Mouse (Mus musculus) midbrain, embryonic 16.5 days (tissue): Measurements from ENCODE around the gene Tie1. TPM values are rescaled to one million over a fixed set of nuclear protein-coding genes. Genes with fewer than 3 reads are reported as not detected.
"Not testable (repeated sequence)": the region's sequence is repeated elsewhere in the genome, so short reads cannot be mapped to it uniquely, and the experiment has no call there.

ENCODE experiments used
- ATAC-seq: fragments of 200-750 bp; cut with Nextera tagmentation; 2 replicates; pipeline ENCODE4 v1.8.0; 2017; ENCODE audit warnings: moderate TSS enrichment
- H3K27ac ChIP-seq: fragments of 300-500 bp; sonication (generic); 2 replicates; pipeline ENCODE4 v1.5.1; 2014; ENCODE audit warnings: mild to moderate bottlenecking, low read length, mixed read lengths
- H3K27me3 ChIP-seq: fragments of 300-500 bp; sonication (generic); 2 replicates; pipeline ENCODE4 v1.6.1; 2014; ENCODE audit warnings: low read depth, low read length, mixed read lengths; ENCODE audit not compliant: control insufficient read depth, insufficient read depth
- H3K36me3 ChIP-seq: fragments of 300-500 bp; sonication (generic); 2 replicates; pipeline ENCODE4 v1.6.1; 2014; ENCODE audit warnings: mild to moderate bottlenecking, low read length, moderate library complexity, mixed read lengths; ENCODE audit not compliant: control insufficient read depth, insufficient read depth
- H3K4me1 ChIP-seq: fragments of 300-500 bp; sonication (generic); 2 replicates; pipeline ENCODE4 v1.6.1; 2014; ENCODE audit warnings: mild to moderate bottlenecking, low read length, mixed read lengths; ENCODE audit not compliant: control insufficient read depth, insufficient read depth
- H3K4me2 ChIP-seq: fragments of 300-500 bp; sonication (generic); 2 replicates; pipeline ENCODE4 v1.6.1; 2014; ENCODE audit warnings: mild to moderate bottlenecking, low read length, mixed read lengths
- H3K4me3 ChIP-seq: fragments of 300-500 bp; sonication (generic); 2 replicates; pipeline ENCODE4 v1.5.1; 2014; ENCODE audit warnings: low read depth, mild to moderate bottlenecking, low read length, moderate library complexity, mixed read lengths
- H3K9ac ChIP-seq: fragments of 300-500 bp; sonication (generic); 2 replicates; pipeline ENCODE4 v1.6.1; 2014; ENCODE audit warnings: low read depth, low read length, mixed read lengths
- H3K9me3 ChIP-seq: fragments of 300-500 bp; sonication (generic); replicated peaks from 2 replicates; pipeline ENCODE4 v1.6.1; 2014; ENCODE audit warnings: mild to moderate bottlenecking, low read length, mixed read lengths; ENCODE audit not compliant: control insufficient read depth, poor library complexity, severe bottlenecking
- WGBS: fragments of 180-500 bp; shearing (Covaris S2); extraction: QIAGEN DNeasy Blood & Tissue Kit; methylation state at CpG from one replicate; pipeline ENCODE4 v1.1.7; 2014; 5-methylcytosine and 5-hydroxymethylcytosine counted together
- polyA plus RNA-seq: library from polyadenylated mRNA; unstranded; fragments of >200 nt; fragmentation: Nextera tagmentation; extraction: Ambion mirVana; gene quantifications from 2 replicates; pipeline ENCODE4 v1.2.1, GENCODE M21; 2015

Gene Tie1
- polyA plus RNA-seq, 1 experiment from 2014 or later, result 13.1 TPM

DNA sequence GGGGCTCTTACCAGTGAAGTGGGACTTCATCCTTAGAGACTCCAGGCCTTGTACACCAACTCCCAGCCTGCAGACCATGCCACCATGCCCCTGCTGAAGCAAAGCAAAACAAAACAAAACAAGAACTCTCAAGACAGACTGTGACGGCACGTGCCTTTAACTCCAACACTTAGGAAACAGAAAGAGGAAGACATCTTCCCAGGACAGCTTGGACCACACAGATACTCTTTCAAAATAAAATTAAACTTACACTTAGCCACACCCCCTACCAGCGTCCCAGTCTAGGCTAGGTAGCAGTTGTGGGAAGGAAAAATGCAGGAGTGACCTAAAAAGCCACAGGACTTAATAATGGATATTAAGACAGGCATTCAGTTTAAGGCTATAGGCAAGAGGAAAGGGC, 35.9 kb upstream of the Tie1 start:
- Histone ChIP-seq H3K4me3 (no peak overlapping the region), H3K4me1 (no peaks in the 10 kb centered on the region), H3K27me3 (no peaks in the 10 kb centered on the region), H3K36me3 (no peaks in the 10 kb centered on the region), H3K4me2 (no peak overlapping the region), H3K9ac (no peak overlapping the region), H3K27ac (no peak overlapping the region), H3K9me3 (no peaks in the 10 kb centered on the region)
- 84% methylated on average over 3 of the region's 3 CpGs for WGBS
- ATAC-seq, result no peak

DNA sequence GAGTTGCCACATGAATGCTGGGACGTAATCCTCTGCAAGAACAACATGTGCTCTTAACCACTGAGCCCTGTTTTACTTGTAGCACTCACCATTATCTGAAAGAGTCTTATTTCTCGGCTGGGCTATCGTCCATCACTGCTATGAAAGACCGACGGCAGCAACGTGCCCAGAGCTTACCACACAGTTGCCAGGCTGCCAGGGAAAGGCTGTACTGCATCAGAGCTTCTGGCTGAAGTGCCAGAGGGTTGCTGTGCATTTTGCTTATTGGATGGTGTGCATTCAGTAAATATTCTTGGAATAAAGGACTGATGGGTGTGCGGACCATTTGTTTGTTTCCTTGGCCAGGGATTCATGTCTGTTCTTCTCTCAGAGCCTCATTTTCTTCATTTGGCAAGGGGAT, 34.1 kb upstream of the Tie1 start:
- Histone ChIP-seq H3K9ac (no peak overlapping the region), H3K9me3 (no peaks in the 10 kb centered on the region), H3K36me3 (no peaks in the 10 kb centered on the region), H3K4me2 (no peak overlapping the region), H3K27ac (no peak overlapping the region), H3K27me3 (no peaks in the 10 kb centered on the region), H3K4me1 (no peaks in the 10 kb centered on the region), H3K4me3 (no peak overlapping the region)
- WGBS, result 78% methylated on average over 7 of the region's 7 CpGs
- no peak for ATAC-seq

DNA sequence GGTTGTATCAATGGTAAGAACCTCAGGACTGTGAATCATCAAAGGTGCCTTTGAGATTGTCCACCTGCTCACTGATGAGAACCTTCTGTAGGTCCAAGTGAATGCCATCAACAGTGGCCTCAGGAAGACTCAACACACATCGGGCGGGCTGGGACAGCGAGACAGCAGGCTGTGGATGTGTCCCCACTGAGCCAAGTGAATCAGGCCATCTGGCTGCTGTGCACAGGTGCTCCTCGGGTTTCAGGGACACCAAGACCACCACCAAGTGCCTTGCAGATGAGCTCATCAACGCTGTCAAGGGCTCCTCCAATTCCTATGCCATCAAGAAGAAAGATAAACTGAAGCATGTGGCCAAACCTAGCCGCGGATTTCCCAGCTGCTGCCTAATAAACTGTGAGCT, 32.4 kb upstream of the Tie1 start:
- Histone ChIP-seq H3K4me1 (peaks cover 1% of the 10 kb centered on the region; the same call in 1 of the 2 replicates), H3K36me3 (no peaks in the 10 kb centered on the region), H3K4me2 (no peak overlapping the region), H3K4me3 (no peak overlapping the region), H3K9ac (no peak overlapping the region), H3K27me3 (no peaks in the 10 kb centered on the region), H3K9me3 (no peaks in the 10 kb centered on the region), H3K27ac (no peak overlapping the region)
- no peak for ATAC-seq
- 86% methylated on average over 7 of the region's 7 CpGs for WGBS

DNA sequence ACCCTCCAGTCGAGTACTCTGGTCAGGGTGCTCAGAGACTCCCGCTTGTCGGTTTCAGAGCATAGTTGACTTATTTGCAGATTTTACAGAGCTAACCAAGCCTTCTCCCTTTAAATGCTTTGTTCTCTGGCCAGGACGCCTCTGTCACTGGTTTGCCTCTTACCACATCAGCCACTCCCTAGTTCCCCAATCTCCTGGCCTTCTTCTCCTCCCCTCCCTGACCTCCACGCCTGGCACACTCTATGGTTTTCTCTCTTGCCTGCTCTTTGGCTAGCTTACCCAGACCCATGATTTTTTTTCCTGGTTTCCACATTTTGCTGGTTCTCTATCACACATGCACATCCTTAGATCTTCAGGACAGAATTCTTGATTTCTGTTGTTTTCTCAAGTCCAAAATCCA, 28.3 kb upstream of the Tie1 start:
- no peak overlapping the region for H3K4me2 ChIP-seq
- H3K4me3 ChIP-seq, result no peak overlapping the region
- no peaks in the 10 kb centered on the region for H3K27me3 ChIP-seq
- H3K36me3 ChIP-seq, result no peaks in the 10 kb centered on the region
- H3K9ac ChIP-seq, result no peak overlapping the region
- H3K4me1 ChIP-seq, result peaks cover 4% of the 10 kb centered on the region; the same call in 1 of the 2 replicates
- no peaks in the 10 kb centered on the region for H3K9me3 ChIP-seq
- ATAC-seq, result no peak
- WGBS, result 76% methylated on average over 5 of the region's 5 CpGs
- H3K27ac ChIP-seq, result no peak overlapping the region

DNA sequence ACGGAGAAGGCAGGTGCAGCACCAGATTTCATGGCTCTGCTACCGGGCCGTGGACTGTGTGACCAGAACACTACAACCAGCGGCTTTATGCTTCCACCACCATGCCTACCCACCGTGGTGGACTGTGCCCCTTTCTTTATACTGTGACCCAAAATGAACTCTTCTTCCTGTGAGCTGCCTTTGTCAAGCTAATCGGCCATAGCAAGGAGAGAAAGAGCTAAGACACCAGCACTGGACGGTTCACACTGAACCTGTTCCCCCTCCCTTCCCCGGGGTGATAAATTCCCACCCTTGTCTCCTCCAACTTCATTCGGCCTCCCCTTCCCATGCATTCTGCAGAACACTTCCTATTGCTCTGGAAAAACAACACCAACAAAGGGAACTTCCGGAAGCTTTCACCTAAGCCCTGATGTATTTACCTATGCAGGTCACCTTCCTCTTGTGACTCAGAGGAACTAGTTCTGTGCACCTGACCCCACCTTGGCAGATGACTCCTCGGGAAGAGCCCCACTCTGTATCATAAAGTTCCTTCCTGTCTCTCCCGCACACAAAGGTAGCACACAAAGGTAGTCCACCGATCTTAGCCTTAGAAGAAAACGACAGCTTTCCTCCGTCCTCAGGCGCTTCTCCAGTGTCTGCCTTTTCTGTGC, 27.8 kb upstream of the Tie1 start:
- Histone ChIP-seq H3K4me2 (no peak overlapping the region; the same call in 1 of the 2 replicates), H3K4me1 (peaks cover 4% of the 10 kb centered on the region; the same call in 1 of the 2 replicates), H3K27me3 (no peaks in the 10 kb centered on the region), H3K27ac (no peak overlapping the region), H3K36me3 (no peaks in the 10 kb centered on the region), H3K4me3 (no peak overlapping the region), H3K9ac (no peak overlapping the region), H3K9me3 (no peaks in the 10 kb centered on the region)
- 36% methylated on average over 16 of the region's 16 CpGs for WGBS
- no peak for ATAC-seq

DNA sequence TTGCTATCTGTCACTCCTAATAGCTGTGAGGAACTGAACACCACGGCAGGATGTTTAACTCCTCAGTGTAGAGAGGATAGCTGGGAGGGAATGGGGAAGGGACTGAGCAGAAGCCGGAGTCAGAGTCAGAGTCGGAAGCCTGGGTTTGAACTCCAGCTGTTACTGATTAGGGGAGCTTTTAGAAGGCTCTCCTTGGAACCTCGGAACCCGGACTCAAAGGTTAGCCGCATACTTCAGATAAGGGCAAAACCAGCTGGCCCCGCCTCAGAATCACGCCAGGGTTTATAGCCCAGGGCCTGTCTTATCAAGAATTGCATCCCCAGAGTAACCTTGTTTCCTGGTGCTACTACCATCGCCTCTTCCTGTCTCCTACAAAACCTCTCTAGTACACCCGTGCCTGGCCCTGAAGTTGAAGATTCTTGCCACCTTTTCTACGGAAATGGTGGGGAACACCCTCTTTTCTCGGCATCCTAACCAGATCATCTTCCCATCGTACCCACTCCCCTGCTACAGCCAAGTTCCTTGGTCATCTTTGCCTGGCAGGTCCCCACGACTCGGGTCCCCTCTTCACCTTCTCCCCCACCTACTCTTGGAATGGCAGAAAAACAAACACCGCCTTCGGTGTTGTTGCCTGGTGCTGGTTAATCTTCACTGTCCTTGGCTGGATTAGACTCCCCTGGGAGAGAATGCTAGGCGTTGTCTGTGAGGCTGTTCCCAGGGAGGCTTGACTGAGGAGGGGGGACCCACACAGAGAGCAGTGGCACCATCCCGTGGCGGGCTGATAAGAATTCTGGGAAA, 27.0 kb upstream of the Tie1 start:
- no peaks in the 10 kb centered on the region for H3K9me3 ChIP-seq
- no peak overlapping the region; the same call in 1 of the 2 replicates for H3K4me2 ChIP-seq
- H3K4me3 ChIP-seq, result no peak overlapping the region
- no peaks in the 10 kb centered on the region for H3K36me3 ChIP-seq
- H3K9ac ChIP-seq, result no peak overlapping the region
- no peaks in the 10 kb centered on the region for H3K27me3 ChIP-seq
- H3K4me1 ChIP-seq, result peaks cover 4% of the 10 kb centered on the region; the same call in 1 of the 2 replicates
- 25% methylated on average over 20 of the region's 20 CpGs for WGBS
- H3K27ac ChIP-seq, result no peak overlapping the region
- ATAC-seq, result no peak

DNA sequence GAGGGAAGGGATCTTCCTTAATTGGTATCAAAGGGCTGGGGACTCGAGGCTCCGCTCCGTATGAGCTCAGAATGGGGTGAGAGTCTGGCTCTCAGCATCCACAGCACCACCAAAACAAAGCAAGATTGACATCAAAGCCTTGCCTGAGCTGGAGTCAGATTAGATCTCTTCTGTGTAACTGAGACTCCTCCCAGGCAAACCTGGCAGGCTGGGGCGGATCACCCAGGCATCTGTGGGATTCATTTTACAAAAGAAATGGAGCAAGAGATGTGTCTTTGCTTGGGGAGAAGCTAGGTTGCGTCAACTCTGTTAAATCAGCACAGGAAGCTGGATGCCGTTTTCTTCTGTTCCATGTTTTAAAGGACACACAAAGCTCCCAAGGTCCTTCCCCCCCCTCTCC, 19.2 kb upstream of the Tie1 start:
- Histone ChIP-seq H3K4me2 (no peak overlapping the region), H3K27me3 (no peaks in the 10 kb centered on the region), H3K9ac (no peak overlapping the region), H3K4me3 (no peak overlapping the region), H3K36me3 (no peaks in the 10 kb centered on the region), H3K4me1 (no peaks in the 10 kb centered on the region), H3K9me3 (no peaks in the 10 kb centered on the region), H3K27ac (no peak overlapping the region)
- WGBS, result 9% methylated on average over 6 of the region's 6 CpGs
- ATAC-seq, result no peak

DNA sequence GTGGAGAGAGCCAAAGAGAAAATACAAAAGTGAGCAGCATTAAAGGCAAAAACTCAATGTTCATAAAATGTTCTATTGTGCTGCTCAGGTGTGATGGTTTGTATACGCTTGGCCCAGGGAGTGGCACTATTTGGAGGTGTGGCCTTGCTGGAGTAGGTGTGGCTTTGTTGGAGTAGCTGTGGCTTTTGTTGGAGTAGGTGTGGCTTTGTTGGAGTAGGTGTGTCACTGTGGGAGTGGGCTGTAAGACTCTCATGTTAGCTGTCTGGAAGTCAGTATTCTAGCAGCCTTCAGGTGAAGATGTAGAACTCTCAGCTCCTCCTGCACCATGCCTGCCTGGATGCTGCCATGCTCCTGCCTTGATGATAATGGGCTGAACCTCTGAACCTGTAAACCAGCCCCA, 17.3 kb upstream of the Tie1 start:
- not testable (repeated sequence) for ATAC-seq, H3K36me3 ChIP-seq, H3K9me3 ChIP-seq, H3K9ac ChIP-seq, H3K27ac ChIP-seq, H3K4me1 ChIP-seq, H3K27me3 ChIP-seq, H3K4me2 ChIP-seq, H3K4me3 ChIP-seq
- WGBS, result 95% methylated on average over 1 of the region's 1 CpGs

DNA sequence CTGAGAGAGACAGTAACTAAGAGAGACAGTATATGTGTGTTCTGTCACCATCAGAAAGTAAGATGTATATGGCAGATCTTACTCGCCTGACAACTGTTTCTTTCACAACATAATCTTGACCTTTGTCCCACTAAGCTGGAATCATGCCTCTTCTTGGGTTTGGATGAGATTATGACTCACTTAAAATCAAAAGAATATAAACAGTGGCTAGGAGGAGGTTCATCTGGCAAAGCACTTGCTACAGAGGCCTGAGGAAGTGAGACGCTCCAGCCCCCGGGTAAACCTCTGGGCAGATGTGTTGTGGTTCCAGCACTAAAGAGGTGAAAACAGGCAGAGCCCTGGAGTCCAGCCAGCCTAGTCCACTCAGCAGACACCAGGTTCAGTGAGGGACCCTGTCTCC, 15.7 kb upstream of the Tie1 start:
- H3K36me3 ChIP-seq, result no peaks in the 10 kb centered on the region
- H3K27ac ChIP-seq, result no peak overlapping the region
- no peak overlapping the region for H3K4me3 ChIP-seq
- no peak overlapping the region for H3K9ac ChIP-seq
- no peaks in the 10 kb centered on the region for H3K4me1 ChIP-seq
- no peak overlapping the region for H3K4me2 ChIP-seq
- no peaks in the 10 kb centered on the region for H3K9me3 ChIP-seq
- 70% methylated on average over 3 of the region's 3 CpGs for WGBS
- no peak for ATAC-seq
- H3K27me3 ChIP-seq, result no peaks in the 10 kb centered on the region
